Mouse (Mus musculus) cortical plate, adult 2 months (tissue): ENCODE results near the gene Gm28374.

Experiments
- CTCF ChIP-seq: fragments of 200-500 bp; IDR thresholded peaks from 2 replicates; pipeline ENCODE4 v1.5.1; 2011; ENCODE audit warnings: mild to moderate bottlenecking, control low read depth, low read length; ENCODE audit not compliant: insufficient read depth; ENCODE audit errors: extremely low read depth
- POLR2A ChIP-seq: fragments of 200-500 bp; IDR thresholded peaks from 2 replicates; pipeline ENCODE4 v1.6.1; 2011; ENCODE audit warnings: mild to moderate bottlenecking, low read length, control low read depth; ENCODE audit not compliant: insufficient read depth; ENCODE audit errors: extremely low read depth

DNA sequence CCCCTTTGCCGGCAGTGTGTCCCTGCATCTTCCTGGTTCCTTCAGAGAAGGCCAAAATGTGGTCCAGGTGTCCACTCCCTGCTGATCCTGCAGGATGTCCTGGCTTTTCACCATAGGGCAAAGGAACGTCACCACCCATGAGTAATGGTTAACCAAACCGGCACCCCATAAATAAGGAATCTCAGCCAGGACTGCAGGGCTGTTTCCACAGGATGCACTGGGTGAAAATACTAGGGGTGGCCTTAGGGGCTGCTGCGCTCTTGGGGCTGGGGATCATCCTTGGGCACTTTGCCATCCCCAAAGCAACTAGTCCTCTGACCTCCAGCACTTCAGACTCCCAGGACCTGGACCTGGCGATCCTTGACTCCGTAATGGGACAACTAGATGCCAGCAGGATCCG, 23.5 kb upstream of the Gm28374 start, which contains the start of gene Naaladl1:
- TF ChIP-seq POLR2A (no peak), CTCF (no peak)
